ENCODE assay signal across 29 mouse cellular contexts in the genomic region with DNA sequence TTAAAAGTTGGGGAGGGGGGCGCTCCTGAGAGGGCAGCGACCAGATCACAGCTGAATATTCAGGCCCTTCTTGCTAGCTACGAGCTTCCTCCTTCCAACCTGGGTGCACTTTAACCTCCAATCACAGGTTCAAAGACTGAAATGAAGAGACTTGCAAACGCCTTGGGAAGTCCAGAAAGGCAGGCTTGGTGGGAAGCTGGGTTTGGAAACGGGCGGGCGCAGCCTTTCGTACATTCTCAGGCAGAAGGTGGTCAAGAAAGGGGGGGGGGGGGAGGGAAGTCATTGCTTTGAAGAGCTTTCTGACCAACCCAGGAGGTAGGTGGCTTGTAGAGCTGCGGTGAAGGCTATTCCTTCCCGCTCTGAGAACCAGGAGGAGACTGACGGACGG. TPM values are rescaled to one million over a fixed set of nuclear protein-coding genes. Genes with fewer than 3 reads are reported as not detected.
DNase-seq lines count a peak whose midpoint lies in the region; ATAC-seq and TF ChIP-seq lines count a peak whose summit lies in the region.
"Had no signal": no experiment of that assay in that cellular context is flagged by ENCODE, and none has a peak within 500 bp of the region (broad histone marks: within the 10 kb centered on the region; RNA-seq: fewer than 3 reads in every experiment).

No protein-coding gene starts in this region.

- no peak overlapping the region for H3K4me3 ChIP-seq in liver, embryonic 11.5 days (ENCODE audit: low read depth, low read length)
- H3K4me3 ChIP-seq in liver, postnatal 0 days (ENCODE audit: low read depth, low read length), result no peak overlapping the region
- peak overlapping the region; percentile 45; a peak in 3 of 4 replicates for H3K4me3 ChIP-seq in ES-E14 (ENCODE audit: insufficient read depth in 1 of 2, low read depth in 1 of 2, low read length in 2 of 2, poor library complexity in 1 of 2, severe bottlenecking in 1 of 2)
- peak overlapping the region; percentile 56 for H3K4me3 ChIP-seq in intestine, embryonic 15.5 days (replicated peaks)
- peak overlapping the region; percentile 22; the same call in 1 of the 2 replicates for H3K4me3 ChIP-seq in limb, embryonic 14.5 days (replicated peaks; ENCODE audit: low read length)
- H3K4me3 ChIP-seq in heart, adult 2 months, result no peak overlapping the region
- H3K4me3 ChIP-seq: forebrain, embryonic 10.5 days; heart, embryonic 15.5 days; liver, embryonic 15.5 days had no signal

- H3K27ac ChIP-seq in liver, embryonic 11.5 days (ENCODE audit: low read depth, low read length), result no peak overlapping the region
- no peak overlapping the region for H3K27ac ChIP-seq in liver, postnatal 0 days (ENCODE audit: low read depth)
- no peak overlapping the region for H3K27ac ChIP-seq in ES-E14 (ENCODE audit: insufficient read depth, low read depth, low read length, poor library complexity, severe bottlenecking)
- H3K27ac ChIP-seq in intestine, embryonic 15.5 days, result peak overlapping the region; percentile 94
- H3K27ac ChIP-seq in limb, embryonic 14.5 days (replicated peaks; ENCODE audit: low read depth, low read length), result no peak overlapping the region
- no peak overlapping the region for H3K27ac ChIP-seq in heart, adult 2 months
- H3K27ac ChIP-seq: forebrain, embryonic 10.5 days; heart, embryonic 15.5 days; limb, embryonic 15.5 days; liver, embryonic 15.5 days; macrophage had no signal

- no peak for TF ChIP-seq EP300 in liver, postnatal 0 days (IDR thresholded peaks at IDR 0.05; ENCODE audit: low read depth)
- TF ChIP-seq EP300 in heart, adult 2 months (IDR thresholded peaks at IDR 0.05; ENCODE audit: insufficient read depth, low read depth, low read length), result no peak

- H3K27me3 ChIP-seq in liver, embryonic 11.5 days (replicated peaks; ENCODE audit: control insufficient read depth, insufficient read depth, low read length), result peaks cover 100% of the 10 kb centered on the region
- H3K27me3 ChIP-seq in liver, postnatal 0 days (ENCODE audit: insufficient read depth, low read length), result peaks cover 97% of the 10 kb centered on the region
- H3K27me3 ChIP-seq in intestine, embryonic 15.5 days (replicated peaks), result peaks cover 88% of the 10 kb centered on the region
- H3K27me3 ChIP-seq in limb, embryonic 14.5 days (ENCODE audit: control insufficient read depth, insufficient read depth, low read length), result peaks cover 100% of the 10 kb centered on the region
- peaks cover 21% of the 10 kb centered on the region for H3K27me3 ChIP-seq in heart, adult 2 months (ENCODE audit: control insufficient read depth, insufficient read depth, low read length)

- H3K36me3 ChIP-seq in liver, embryonic 11.5 days (ENCODE audit: control insufficient read depth, insufficient read depth, low read length), result no peaks in the 10 kb centered on the region
- no peaks in the 10 kb centered on the region for H3K36me3 ChIP-seq in liver, postnatal 0 days (replicated peaks; ENCODE audit: insufficient read depth, low read length)
- no peaks in the 10 kb centered on the region for H3K36me3 ChIP-seq in ES-E14 (ENCODE audit: control insufficient read depth, insufficient read depth, low read length, poor library complexity, severe bottlenecking)
- no peaks in the 10 kb centered on the region for H3K36me3 ChIP-seq in intestine, embryonic 15.5 days
- H3K36me3 ChIP-seq in limb, embryonic 14.5 days (ENCODE audit: control insufficient read depth, insufficient read depth, low read length), result no peaks in the 10 kb centered on the region
- H3K36me3 ChIP-seq in heart, adult 2 months (ENCODE audit: control insufficient read depth, insufficient read depth, low read length), result no peaks in the 10 kb centered on the region
- H3K36me3 ChIP-seq: forebrain, embryonic 10.5 days; heart, embryonic 15.5 days; limb, embryonic 15.5 days; liver, embryonic 15.5 days had no signal

- no peak for ATAC-seq in liver, embryonic 11.5 days (replicated peaks; ENCODE audit: low FRiP score)
- no peak for ATAC-seq in liver, postnatal 0 days
- no peak for ATAC-seq in intestine, embryonic 15.5 days
- ATAC-seq in limb, embryonic 14.5 days (ENCODE audit: low FRiP score, low read depth), result no peak
- ATAC-seq: hindbrain, embryonic 16.5 days had no signal

- TF ChIP-seq CTCF in liver, postnatal 0 days (IDR thresholded peaks at IDR 0.05; ENCODE audit: low read depth), result no peak
- no peak for TF ChIP-seq CTCF in heart, adult 2 months (IDR thresholded peaks at IDR 0.05)

- TF ChIP-seq POLR2A in limb, embryonic 14.5 days (IDR thresholded peaks at IDR 0.05; ENCODE audit: borderline replicate concordance, extremely low read depth, insufficient read depth, insufficient read length), result no peak
- no peak for TF ChIP-seq POLR2A in heart, adult 2 months (IDR thresholded peaks at IDR 0.05; ENCODE audit: insufficient read depth, low read depth, low read length)

- H3K9me3 ChIP-seq in liver, embryonic 11.5 days (ENCODE audit: control insufficient read depth, low read length), result no peaks in the 10 kb centered on the region
- H3K9me3 ChIP-seq in liver, postnatal 0 days (ENCODE audit: low read length), result no peaks in the 10 kb centered on the region
- H3K9me3 ChIP-seq in ES-E14 (ENCODE audit: control insufficient read depth, insufficient read depth, low read depth, low read length), result no peaks in the 10 kb centered on the region
- H3K9me3 ChIP-seq in intestine, embryonic 15.5 days, result no peaks in the 10 kb centered on the region
- no peaks in the 10 kb centered on the region for H3K9me3 ChIP-seq in limb, embryonic 14.5 days (ENCODE audit: control insufficient read depth, low read length)
- H3K9me3 ChIP-seq: forebrain, embryonic 10.5 days; heart, embryonic 15.5 days; limb, embryonic 15.5 days; liver, embryonic 15.5 days had no signal

- H3K4me1 ChIP-seq in liver, embryonic 11.5 days (replicated peaks; ENCODE audit: control insufficient read depth, insufficient read depth, low read length), result no peaks in the 10 kb centered on the region; the same call in 1 of the 2 replicates
- 0 out of 2 replicates have a peak, but pooled peaks cover 2% of the 10 kb centered on the region for H3K4me1 ChIP-seq in liver, postnatal 0 days (ENCODE audit: insufficient read depth)
- H3K4me1 ChIP-seq in ES-E14 (ENCODE audit: control insufficient read depth in 2 of 2, insufficient read depth in 2 of 2, low read length in 2 of 2, poor library complexity in 1 of 2), result peaks cover 0 to 5% of the 10 kb centered on the region in 2 experiments; a peak in 1 of 4 replicates
- H3K4me1 ChIP-seq in intestine, embryonic 15.5 days (replicated peaks), result peaks cover 6% of the 10 kb centered on the region; the same call in 1 of the 2 replicates
- H3K4me1 ChIP-seq in limb, embryonic 14.5 days (ENCODE audit: control insufficient read depth, insufficient read depth, low read length), result peaks cover 8% of the 10 kb centered on the region
- H3K4me1 ChIP-seq in heart, adult 2 months (ENCODE audit: control insufficient read depth, insufficient read depth, low read length), result no peaks in the 10 kb centered on the region
- H3K4me1 ChIP-seq: liver, embryonic 15.5 days had no signal

- intact Hi-C loops in heart, adult 2 months (cut with DNase I), result no loop called here

- DNase-seq in liver, embryonic 11.5 days (ENCODE audit: low spot score), result peak; percentile 30
- no peak for DNase-seq in liver, postnatal 0 days
- no peak for DNase-seq in ES-E14 (ENCODE audit: low read depth, low spot score)
- no peak for DNase-seq in limb, embryonic 14.5 days (ENCODE audit: low spot score)
- DNase-seq in spleen, postnatal 36 days (ENCODE audit: low spot score in 2 of 2), result no peak
- no peak for DNase-seq in heart, adult 2 months
- DNase-seq in left cerebral cortex, adult 11 months (ENCODE audit: low spot score), result no peak
- DNase-seq: cerebellum, adult 11 months; cerebellum, adult 9-11 months; gastrocnemius, postnatal 36 days; heart, postnatal 4 days; kidney, adult 2 months; kidney, postnatal 14 days; layer of hippocampus, postnatal 36 days; thymus, postnatal 25 days had no signal

- 2% methylated on average over 12 of the region's 12 CpGs for WGBS in liver, embryonic 11.5 days
- WGBS in liver, postnatal 0 days (ENCODE audit: insufficient replicate concordance), result 5% methylated on average over 12 of the region's 12 CpGs
- 2% methylated on average over 12 of the region's 12 CpGs for WGBS in intestine, embryonic 15.5 days
- WGBS in limb, embryonic 14.5 days, result 4% methylated on average over 12 of the region's 12 CpGs
- 3% methylated on average over 12 of the region's 12 CpGs for WGBS in heart, adult 2 months

- no peak overlapping the region for H3K4me2 ChIP-seq in liver, embryonic 11.5 days
- no peak overlapping the region for H3K4me2 ChIP-seq in liver, postnatal 0 days (ENCODE audit: low read depth, low read length)
- H3K4me2 ChIP-seq in intestine, embryonic 15.5 days (replicated peaks), result peak overlapping the region; percentile 38
- H3K4me2 ChIP-seq in limb, embryonic 14.5 days (replicated peaks; ENCODE audit: low read depth, low read length, severe bottlenecking), result no peak overlapping the region
- H3K4me2 ChIP-seq: heart, embryonic 15.5 days; liver, embryonic 15.5 days had no signal

- in situ Hi-C loops in ES-E14 (cut with MboI; ENCODE audit: low sequenced_read_pairs in 2 of 2, unreplicated experiment in 2 of 2), result loop anchor here in 1 of 2 experiments (5.0 to 10.0 kb wide), 2 partner anchors 35 to 113 kb away; no protein-coding TSS in a partner anchor

- no peak overlapping the region for H3K9ac ChIP-seq in liver, embryonic 11.5 days (ENCODE audit: low read depth, low read length)
- no peak overlapping the region for H3K9ac ChIP-seq in liver, postnatal 0 days (replicated peaks)
- no peak overlapping the region for H3K9ac ChIP-seq in ES-E14 (ENCODE audit: insufficient read depth, low read depth, low read length, poor library complexity, severe bottlenecking)
- H3K9ac ChIP-seq in intestine, embryonic 15.5 days, result 0 out of 2 replicates have a peak overlapping the region, but pooled peaks have one; percentile 17
- no peak overlapping the region for H3K9ac ChIP-seq in limb, embryonic 14.5 days (ENCODE audit: low read depth, low read length, severe bottlenecking)
- no peak overlapping the region for H3K9ac ChIP-seq in heart, adult 2 months (ENCODE audit: low read depth, low read length)
- H3K9ac ChIP-seq: heart, embryonic 15.5 days; limb, embryonic 15.5 days; liver, embryonic 15.5 days had no signal

- H3K79me2 ChIP-seq in heart, adult 2 months (replicated peaks; ENCODE audit: control insufficient read depth, insufficient read depth, low read length), result no peaks in the 10 kb centered on the region

RNA-seq across cellular contexts. Expression of a gene that starts 0.3 kb away (rescaled TPM):
- polyA plus RNA-seq in liver, embryonic 11.5 days (2014; fragmentation: Nextera tagmentation; extraction: Ambion mirVana), result 0.14 TPM in 1 of 2 replicates, not detected in the other
- not detected in 2 replicates for polyA plus RNA-seq in liver, postnatal 0 days (2015; fragmentation: Nextera tagmentation; extraction: Ambion mirVana)
- total RNA-seq in ES-E14 (2012; rRNA removed), result 2.8 and 5.4 TPM in 2 replicates
- polyA plus RNA-seq in intestine, embryonic 15.5 days (2015; fragmentation: Nextera tagmentation; extraction: Ambion mirVana), result 36.0 and 38.2 TPM in 2 replicates
- 0.03 TPM in 1 of 2 replicates, not detected in the other for polyA plus RNA-seq in limb, embryonic 14.5 days (2012; rRNA removed)
- polyA plus RNA-seq in limb, embryonic 14.5 days (2014; fragmentation: Nextera tagmentation; extraction: Ambion mirVana), result not detected in 2 replicates
- not detected for total RNA-seq in heart, adult 2 months (2021)
- polyA plus RNA-seq in heart, adult 2 months (2012; rRNA removed), result not detected in 2 replicates
- total RNA-seq: adrenal gland, postnatal 4 days; common myeloid progenitor, adult 5-6 weeks; gastrocnemius, postnatal 36 days; heart, postnatal 4 days; layer of hippocampus, adult 8-10 months; layer of hippocampus, postnatal 36 days; left cerebral cortex, postnatal 14 days; midbrain, postnatal 0 days; neutrophil, adult 5-6 weeks had no signal
- polyA plus RNA-seq: forebrain, embryonic 10.5 days; heart, embryonic 15.5 days; hindbrain, embryonic 16.5 days; kidney, adult 2 months; limb, embryonic 15.5 days; liver, embryonic 15.5 days; lung, embryonic 16.5 days; macrophage; midbrain, postnatal 0 days had no signal

RNA-seq across cellular contexts. Expression of a gene that starts 14.8 kb away (rescaled TPM):
- 0.49 and 0.53 TPM in 2 replicates for polyA plus RNA-seq in liver, embryonic 11.5 days (2014; fragmentation: Nextera tagmentation; extraction: Ambion mirVana)
- 35.9 and 38.6 TPM in 2 replicates for polyA plus RNA-seq in liver, postnatal 0 days (2015; fragmentation: Nextera tagmentation; extraction: Ambion mirVana)
- total RNA-seq in ES-E14 (2012; rRNA removed), result not detected in 2 replicates
- polyA plus RNA-seq in intestine, embryonic 15.5 days (2015; fragmentation: Nextera tagmentation; extraction: Ambion mirVana), result 1.6 and 1.7 TPM in 2 replicates
- polyA plus RNA-seq in limb, embryonic 14.5 days (2012; rRNA removed), result not detected in 2 replicates
- not detected in 2 replicates for polyA plus RNA-seq in limb, embryonic 14.5 days (2014; fragmentation: Nextera tagmentation; extraction: Ambion mirVana)
- total RNA-seq in heart, adult 2 months (2021), result not detected
- polyA plus RNA-seq in heart, adult 2 months (2012; rRNA removed), result not detected in 2 replicates
- total RNA-seq: common myeloid progenitor, adult 5-6 weeks; gastrocnemius, postnatal 36 days; heart, postnatal 4 days; layer of hippocampus, adult 8-10 months; layer of hippocampus, postnatal 36 days; left cerebral cortex, postnatal 14 days; midbrain, postnatal 0 days; neutrophil, adult 5-6 weeks had no signal
- polyA plus RNA-seq: forebrain, embryonic 10.5 days; heart, embryonic 15.5 days; hindbrain, embryonic 16.5 days; kidney, adult 2 months; limb, embryonic 15.5 days; lung, embryonic 16.5 days; macrophage; midbrain, postnatal 0 days had no signal

RNA-seq across cellular contexts. Expression of a gene that starts 37.6 kb away (rescaled TPM):
- polyA plus RNA-seq in liver, embryonic 11.5 days (2014; fragmentation: Nextera tagmentation; extraction: Ambion mirVana), result 0.47 and 0.94 TPM in 2 replicates
- polyA plus RNA-seq in liver, postnatal 0 days (2015; fragmentation: Nextera tagmentation; extraction: Ambion mirVana), result not detected in 2 replicates
- 0.09 TPM in 1 of 2 replicates, not detected in the other for total RNA-seq in ES-E14 (2012; rRNA removed)
- 5.7 and 5.8 TPM in 2 replicates for polyA plus RNA-seq in intestine, embryonic 15.5 days (2015; fragmentation: Nextera tagmentation; extraction: Ambion mirVana)
- polyA plus RNA-seq in limb, embryonic 14.5 days (2012; rRNA removed), result not detected in 2 replicates
- not detected in 2 replicates for polyA plus RNA-seq in limb, embryonic 14.5 days (2014; fragmentation: Nextera tagmentation; extraction: Ambion mirVana)
- not detected for total RNA-seq in heart, adult 2 months (2021)
- not detected in 2 replicates for polyA plus RNA-seq in heart, adult 2 months (2012; rRNA removed)
- total RNA-seq: common myeloid progenitor, adult 5-6 weeks; gastrocnemius, postnatal 36 days; heart, postnatal 4 days; layer of hippocampus, adult 8-10 months; layer of hippocampus, postnatal 36 days; left cerebral cortex, postnatal 14 days; midbrain, postnatal 0 days; neutrophil, adult 5-6 weeks had no signal
- polyA plus RNA-seq: forebrain, embryonic 10.5 days; heart, embryonic 15.5 days; hindbrain, embryonic 16.5 days; kidney, adult 2 months; limb, embryonic 15.5 days; liver, embryonic 15.5 days; lung, embryonic 16.5 days; macrophage; midbrain, postnatal 0 days had no signal

Comparison
In these comparisons a context has a peak if more than half of its experiments do, and no peak if none do; other contexts are left out.
1. RNA of a gene that starts 14.8 kb away (polyA plus RNA-seq): 35.9 to 38.6 TPM in liver, postnatal 0 days; 1.6 to 1.7 TPM in intestine, embryonic 15.5 days, 0.49 to 0.53 TPM in liver, embryonic 11.5 days, not detected in limb, embryonic 14.5 days and not detected in heart, adult 2 months; every median in the first group is over 10 times any median in the second.
2. H3K4me3 ChIP-seq: peak in ES-E14 (2 of 2), intestine, embryonic 15.5 days (single experiment) and limb, embryonic 14.5 days (single experiment); none in liver, embryonic 11.5 days (single experiment), liver, postnatal 0 days (single experiment) and heart, adult 2 months (single experiment).
3. RNA of a gene that starts 0.3 kb away (polyA plus RNA-seq): 36.0 to 38.2 TPM in intestine, embryonic 15.5 days; 0.14 TPM in liver, embryonic 11.5 days, 0.03 TPM in limb, embryonic 14.5 days, not detected in liver, postnatal 0 days and not detected in heart, adult 2 months; every median in the first group is over 10 times any median in the second.